Mouse (Mus musculus) heart, embryonic 12.5 days (tissue): ENCODE results near the gene Lrrk2. TPM values are rescaled to one million over a fixed set of nuclear protein-coding genes. Genes with fewer than 3 reads are reported as not detected.
A peak's percentile ranks its signal among the peaks of the same experiment; 100 is the strongest.

ENCODE experiments used
- ATAC-seq: fragments of 200-750 bp; cut with Nextera tagmentation; 2 replicates; pipeline ENCODE4 v1.8.0; 2017; ENCODE audit warnings: moderate TSS enrichment, moderate library complexity; ENCODE audit not compliant: insufficient number of reproducible peaks, low FRiP score
- H3K27ac ChIP-seq: fragments of 300-500 bp; sonication (generic); 2 replicates; pipeline ENCODE4 v1.5.1; 2016; ENCODE audit warnings: mild to moderate bottlenecking, moderate library complexity; ENCODE audit not compliant: poor library complexity, severe bottlenecking
- H3K27me3 ChIP-seq: fragments of 300-500 bp; sonication (generic); replicated peaks from 2 replicates; pipeline ENCODE4 v1.6.1; 2016; ENCODE audit warnings: mild to moderate bottlenecking, moderate library complexity
- H3K36me3 ChIP-seq: fragments of 300-500 bp; sonication (generic); 2 replicates; pipeline ENCODE4 v1.6.1; 2016; ENCODE audit warnings: mild to moderate bottlenecking, moderate library complexity
- H3K4me1 ChIP-seq: fragments of 300-500 bp; sonication (generic); replicated peaks from 2 replicates; pipeline ENCODE4 v1.6.1; 2016; ENCODE audit warnings: mild to moderate bottlenecking
- H3K4me2 ChIP-seq: fragments of 300-500 bp; sonication (generic); 2 replicates; pipeline ENCODE4 v1.6.1; 2016; ENCODE audit warnings: mild to moderate bottlenecking, moderate library complexity
- H3K4me3 ChIP-seq: fragments of 300-500 bp; sonication (generic); 2 replicates; pipeline ENCODE4 v1.5.1; 2016; ENCODE audit warnings: mild to moderate bottlenecking
- H3K9ac ChIP-seq: fragments of 300-500 bp; sonication (generic); 2 replicates; pipeline ENCODE4 v1.6.1; 2016; ENCODE audit warnings: mild to moderate bottlenecking, moderate library complexity
- H3K9me3 ChIP-seq: fragments of 300-500 bp; sonication (generic); replicated peaks from 2 replicates; pipeline ENCODE4 v1.6.1; 2016; ENCODE audit warnings: mild to moderate bottlenecking, moderate library complexity
- WGBS: fragments of 180-500 bp; shearing (Covaris S2); methylation state at CpG from one replicate; pipeline ENCODE4 v1.1.7; 2016; 5-methylcytosine and 5-hydroxymethylcytosine counted together
- polyA plus RNA-seq: library from polyadenylated mRNA; unstranded; fragments of >200 nt; fragmentation: Nextera tagmentation; extraction: Ambion mirVana; gene quantifications from 2 replicates; pipeline ENCODE4 v1.2.1, GENCODE M21; 2016

The Lrrk2 gene
- polyA plus RNA-seq, 1 experiment from 2014 or later, result 6.5 TPM

- no peak for ATAC-seq
- H3K4me2 ChIP-seq, result no peak overlapping the region
- H3K4me3 ChIP-seq, result no peak overlapping the region
- no peaks in the 10 kb centered on the region for H3K27me3 ChIP-seq
- no peak overlapping the region for H3K27ac ChIP-seq
- H3K9me3 ChIP-seq, result no peaks in the 10 kb centered on the region
- no peaks in the 10 kb centered on the region for H3K4me1 ChIP-seq
- H3K36me3 ChIP-seq, result peaks cover 17% of the 10 kb centered on the region
- H3K9ac ChIP-seq, result no peak overlapping the region
- WGBS, result 79% methylated on average over 9 of the region's 9 CpGs
Measured at GRCm38 (mm10) chr15:91690648-91691047, 17.7 kb downstream of the Lrrk2 start.

GRCm38 (mm10) chr15:91693051-91693450, 20.1 kb downstream of the Lrrk2 start:
- no peak overlapping the region for H3K9ac ChIP-seq
- H3K27ac ChIP-seq, result no peak overlapping the region
- peaks cover 21% of the 10 kb centered on the region for H3K36me3 ChIP-seq
- no peak overlapping the region for H3K4me3 ChIP-seq
- 69% methylated on average over 1 of the region's 1 CpGs for WGBS
- H3K27me3 ChIP-seq, result no peaks in the 10 kb centered on the region
- ATAC-seq, result no peak
- no peaks in the 10 kb centered on the region for H3K9me3 ChIP-seq
- H3K4me1 ChIP-seq, result no peaks in the 10 kb centered on the region
- no peak overlapping the region for H3K4me2 ChIP-seq

- no peak overlapping the region for H3K4me2 ChIP-seq
- no peak overlapping the region for H3K9ac ChIP-seq
- H3K27me3 ChIP-seq, result no peaks in the 10 kb centered on the region
- H3K4me3 ChIP-seq, result no peak overlapping the region
- H3K4me1 ChIP-seq, result no peaks in the 10 kb centered on the region
- ATAC-seq, result no peak
- WGBS, result 79% methylated on average over 2 of the region's 2 CpGs
- H3K36me3 ChIP-seq, result peaks cover 19% of the 10 kb centered on the region
- H3K9me3 ChIP-seq, result no peaks in the 10 kb centered on the region
- H3K27ac ChIP-seq, result no peak overlapping the region
Measured at GRCm38 (mm10) chr15:91693856-91694255, 20.9 kb downstream of the Lrrk2 start.

- Histone ChIP-seq H3K4me3 (no peak overlapping the region), H3K9me3 (no peaks in the 10 kb centered on the region), H3K27ac (no peak overlapping the region), H3K27me3 (no peaks in the 10 kb centered on the region), H3K4me2 (no peak overlapping the region), H3K4me1 (peaks cover 11% of the 10 kb centered on the region), H3K36me3 (peaks cover 7% of the 10 kb centered on the region), H3K9ac (no peak overlapping the region)
- ATAC-seq, result no peak
- WGBS, result 14% methylated on average over 1 of the region's 1 CpGs
Measured at GRCm38 (mm10) chr15:91700841-91701240, 27.9 kb downstream of the Lrrk2 start.

- H3K4me3 ChIP-seq, result no peak overlapping the region
- no peaks in the 10 kb centered on the region for H3K27me3 ChIP-seq
- H3K4me2 ChIP-seq, result peak overlapping the region; percentile 25; the same call in 1 of the 2 replicates
- peaks cover 11% of the 10 kb centered on the region for H3K4me1 ChIP-seq
- no peaks in the 10 kb centered on the region for H3K9me3 ChIP-seq
- peak overlapping the region; percentile 35; the same call in 1 of the 2 replicates for H3K27ac ChIP-seq
- 20% methylated on average over 8 of the region's 8 CpGs for WGBS
- peaks cover 3% of the 10 kb centered on the region for H3K36me3 ChIP-seq
- ATAC-seq, result peak; percentile 87
- no peak overlapping the region for H3K9ac ChIP-seq
Measured at GRCm38 (mm10) chr15:91702991-91703715, 30.2 kb downstream of the Lrrk2 start.

- H3K9ac ChIP-seq, result no peak overlapping the region
- no peak overlapping the region for H3K4me2 ChIP-seq
- no peak overlapping the region for H3K4me3 ChIP-seq
- peaks cover 3% of the 10 kb centered on the region for H3K36me3 ChIP-seq
- no peaks in the 10 kb centered on the region for H3K9me3 ChIP-seq
- no peak for ATAC-seq
- WGBS, result 85% methylated on average over 7 of the region's 7 CpGs
- peaks cover 11% of the 10 kb centered on the region for H3K4me1 ChIP-seq
- no peaks in the 10 kb centered on the region for H3K27me3 ChIP-seq
- H3K27ac ChIP-seq, result no peak overlapping the region
Measured at GRCm38 (mm10) chr15:91704091-91704490, 31.1 kb downstream of the Lrrk2 start.

- peak overlapping the region; percentile 62 for H3K4me2 ChIP-seq
- no peaks in the 10 kb centered on the region for H3K4me1 ChIP-seq
- H3K36me3 ChIP-seq, result peaks cover 12% of the 10 kb centered on the region
- peak overlapping the region; percentile 31 for H3K4me3 ChIP-seq
- no peak overlapping the region for H3K27ac ChIP-seq
- ATAC-seq, result no peak
- H3K9me3 ChIP-seq, result no peaks in the 10 kb centered on the region
- WGBS, result 40% methylated on average over 29 of the region's 29 CpGs
- H3K9ac ChIP-seq, result no peak overlapping the region
- no peaks in the 10 kb centered on the region for H3K27me3 ChIP-seq
Measured at GRCm38 (mm10) chr15:91709207-91710130, 36.5 kb downstream of the Lrrk2 start.

GRCm38 (mm10) chr15:91735216-91735922, 62.4 kb downstream of the Lrrk2 start:
- H3K4me1 ChIP-seq, result 0 out of 2 replicates have a peak, but pooled peaks cover 3% of the 10 kb centered on the region
- H3K27me3 ChIP-seq, result no peaks in the 10 kb centered on the region
- peaks cover 22% of the 10 kb centered on the region for H3K36me3 ChIP-seq
- H3K9ac ChIP-seq, result no peak overlapping the region
- H3K9me3 ChIP-seq, result no peaks in the 10 kb centered on the region
- 49% methylated on average over 14 of the region's 14 CpGs for WGBS
- no peak overlapping the region for H3K4me3 ChIP-seq
- H3K27ac ChIP-seq, result 0 out of 2 replicates have a peak overlapping the region, but pooled peaks have one; percentile 27
- peak overlapping the region; percentile 39 for H3K4me2 ChIP-seq
- ATAC-seq, result no peak

GRCm38 (mm10) chr15:91736791-91737533, 64.0 kb downstream of the Lrrk2 start:
- 0 out of 2 replicates have a peak, but pooled peaks cover 3% of the 10 kb centered on the region for H3K4me1 ChIP-seq
- H3K4me3 ChIP-seq, result no peak overlapping the region
- no peak for ATAC-seq
- no peak overlapping the region for H3K27ac ChIP-seq
- H3K4me2 ChIP-seq, result no peak overlapping the region
- H3K9ac ChIP-seq, result no peak overlapping the region
- 43% methylated on average over 15 of the region's 15 CpGs for WGBS
- H3K9me3 ChIP-seq, result no peaks in the 10 kb centered on the region
- H3K27me3 ChIP-seq, result no peaks in the 10 kb centered on the region
- peaks cover 17% of the 10 kb centered on the region for H3K36me3 ChIP-seq

GRCm38 (mm10) chr15:91738808-91739207, 65.8 kb downstream of the Lrrk2 start:
- Histone ChIP-seq H3K4me3 (no peak overlapping the region), H3K4me1 (0 out of 2 replicates have a peak, but pooled peaks cover 3% of the 10 kb centered on the region), H3K9ac (no peak overlapping the region), H3K36me3 (peaks cover 16% of the 10 kb centered on the region), H3K9me3 (no peaks in the 10 kb centered on the region), H3K27ac (no peak overlapping the region), H3K27me3 (no peaks in the 10 kb centered on the region), H3K4me2 (no peak overlapping the region)
- no peak for ATAC-seq
- 84% methylated on average over 9 of the region's 9 CpGs for whole genome bisulfite sequencing
